Mouse (Mus musculus): ENCODE results near the gene Gnb1l. TPM values are rescaled to one million over a fixed set of nuclear protein-coding genes. Genes with fewer than 3 reads are reported as not detected.

Gene Gnb1l
- total RNA-seq, 2 experiments from 2014 or later, result 6.0 to 6.7 TPM

DNA sequence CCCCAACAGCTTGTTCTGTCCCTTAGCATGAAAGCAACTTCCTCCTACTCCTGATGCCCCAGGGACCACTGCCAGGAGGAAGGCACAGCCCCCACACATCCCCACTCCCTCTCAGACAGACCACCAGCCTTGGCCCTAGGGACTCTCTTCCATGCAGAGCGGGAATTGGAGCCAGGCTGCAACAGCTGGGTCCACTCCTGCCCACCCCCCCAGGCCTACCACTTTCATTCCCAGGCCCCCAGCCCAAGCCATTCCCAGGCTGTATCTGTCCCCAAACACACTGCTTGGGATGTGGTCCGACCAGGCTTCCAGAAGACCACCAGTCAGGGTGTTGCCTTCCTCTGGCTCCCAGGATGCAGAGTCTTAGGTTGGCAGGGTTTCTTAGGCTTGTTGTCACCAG is 110.6 kb downstream of the Gnb1l start:
- no peak for DNase-seq (ENCODE audit: low spot score in 2 of 2)
- intact Hi-C loops (cut with DNase I), result no loop called here

- intact Hi-C loops (cut with DNase I), result loop anchor here (10.0 kb wide), 1 partner anchor 327 kb away; the partner anchor contains the start of gene Dgcr8
Observed at GRCm38 (mm10) chr16:18611752-18612151, 113.2 kb downstream of the Gnb1l start.

GRCm38 (mm10) chr16:18613301-18613700 is 114.8 kb downstream of the Gnb1l start:
- DNase-seq (ENCODE audit: low spot score in 2 of 2), result no peak
- intact Hi-C loops (cut with DNase I), result loop anchor here (10.0 kb wide), 1 partner anchor 328 kb away; the partner anchor contains the start of gene Dgcr8

More at GRCm38 (mm10) chr16:18611752-18612151, 113.2 kb downstream of the Gnb1l start:
- no peak for DNase-seq (ENCODE audit: low spot score in 2 of 2)

Other genes with a start within 250 kb of the Gnb1l start
- gene Ranbp1, start 250.0 kb upstream of the Gnb1l start, total RNA-seq (2021), result 10 to 100 TPM; 84.7 to 92.5 TPM
- 1 to 10 TPM in 1 of 2 experiments, not detected in 1; 1.5 TPM for gene Gm49776, start 240.4 kb upstream of the Gnb1l start, total RNA-seq (2021)
- 10 to 100 TPM; 40.7 to 41.0 TPM for gene Dgcr8, start 209.5 kb upstream of the Gnb1l start, total RNA-seq (2021)
- 100 to 1,000 TPM; 145 to 159 TPM for gene Tango2, start 150.6 kb upstream of the Gnb1l start, total RNA-seq (2021)
- 10 to 100 TPM; 42.8 to 43.1 TPM for gene Arvcf, start 150.5 kb upstream of the Gnb1l start, total RNA-seq (2021)
- 10 to 100 TPM; 24.6 to 25.3 TPM for gene Txnrd2, start 72.3 kb upstream of the Gnb1l start, total RNA-seq (2021)
- gene Comt, start 71.9 kb upstream of the Gnb1l start, total RNA-seq (2021), result 10 to 100 TPM; 91.5 to 92.9 TPM
- gene Rtl10, start 188 bp downstream of the Gnb1l start, total RNA-seq (2021), result 1 to 10 TPM; 7.4 to 7.6 TPM
- 1 to 10 TPM in 1 of 2 experiments, under 1 TPM in 1; 0.96 to 1.5 TPM for gene Tbx1, start 92.0 kb downstream of the Gnb1l start, total RNA-seq (2021)
- 1 to 10 TPM; 1.4 to 2.6 TPM for gene Gp1bb, start 123.7 kb downstream of the Gnb1l start, total RNA-seq (2021)
- 100 to 1,000 TPM; 258 to 268 TPM for gene Gm49601, start 127.7 kb downstream of the Gnb1l start, total RNA-seq (2021)
- 100 to 1,000 TPM; 961 to 977 TPM for gene Sept5, start 131.2 kb downstream of the Gnb1l start, total RNA-seq (2021)